Mouse (Mus musculus) lung, postnatal 10 days (tissue): ENCODE data around the gene Dscam.
"Not testable (repeated sequence)": the region's sequence is repeated elsewhere in the genome, so short reads cannot be mapped to it uniquely, and the experiment has no call there.

Experiments
- DNase-seq: peaks from one replicate; pipeline ENCODE4 v3.0.0; 2021

The Dscam gene

DNA sequence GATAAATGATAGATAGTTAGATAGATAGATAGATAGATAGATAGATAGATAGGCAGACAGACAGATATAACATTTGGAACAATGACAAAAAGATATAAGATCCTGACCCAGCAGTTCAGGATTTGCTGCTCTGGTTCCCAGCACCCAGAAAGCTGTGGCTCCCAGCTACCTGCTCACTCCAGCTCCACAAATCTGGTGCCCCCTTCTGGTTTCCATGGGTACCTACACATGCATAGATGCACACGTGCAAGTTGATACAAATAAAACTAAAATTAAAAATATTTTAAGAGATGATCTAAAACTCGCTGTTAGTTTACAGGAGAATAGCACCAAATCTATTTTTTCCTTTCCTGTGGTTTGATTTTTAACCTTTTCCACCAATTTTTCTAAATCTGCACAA is 238.8 kb downstream of the Dscam start:
- no peak for DNase-seq

DNA sequence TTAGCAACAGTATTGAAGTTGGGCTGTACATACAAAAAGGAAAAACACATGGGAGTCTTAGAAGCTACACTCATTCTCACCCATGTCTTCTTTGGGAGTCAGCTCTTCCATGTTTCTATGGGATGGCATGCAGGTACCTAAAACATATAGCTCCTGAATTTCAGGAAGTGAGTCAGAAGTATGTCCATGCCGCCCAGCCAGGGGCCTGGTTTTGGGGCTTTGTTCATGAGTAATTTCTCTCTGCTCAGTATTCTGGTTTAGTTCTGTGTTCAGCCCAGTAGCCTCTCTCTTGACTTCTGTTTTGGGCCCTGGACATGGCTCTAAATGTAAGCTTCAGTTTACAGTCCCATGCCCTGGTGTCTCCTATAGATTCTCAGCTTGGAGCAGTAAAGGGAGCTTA is 242.5 kb downstream of the Dscam start:
- DNase-seq = no peak

DNA sequence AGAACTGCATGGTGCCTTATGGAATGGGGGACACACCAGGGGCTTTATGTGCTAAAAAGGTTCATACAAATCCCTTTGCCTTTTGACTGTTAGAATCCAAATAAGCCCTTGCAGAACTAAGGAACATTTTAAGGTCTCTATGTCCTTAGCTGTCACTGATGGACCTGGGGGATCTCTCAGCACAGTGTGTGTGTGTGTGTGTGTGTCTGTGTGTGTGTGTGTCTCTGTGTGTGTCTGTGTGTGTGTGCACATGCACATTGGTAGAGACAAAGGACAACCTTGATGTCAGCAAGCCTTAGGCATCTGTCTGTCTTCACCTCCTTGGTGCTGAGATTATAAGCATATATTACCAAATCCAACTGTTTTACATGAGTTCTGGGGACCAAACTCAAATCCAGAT is 243.1 kb downstream of the Dscam start:
- DNase-seq = no peak

DNA sequence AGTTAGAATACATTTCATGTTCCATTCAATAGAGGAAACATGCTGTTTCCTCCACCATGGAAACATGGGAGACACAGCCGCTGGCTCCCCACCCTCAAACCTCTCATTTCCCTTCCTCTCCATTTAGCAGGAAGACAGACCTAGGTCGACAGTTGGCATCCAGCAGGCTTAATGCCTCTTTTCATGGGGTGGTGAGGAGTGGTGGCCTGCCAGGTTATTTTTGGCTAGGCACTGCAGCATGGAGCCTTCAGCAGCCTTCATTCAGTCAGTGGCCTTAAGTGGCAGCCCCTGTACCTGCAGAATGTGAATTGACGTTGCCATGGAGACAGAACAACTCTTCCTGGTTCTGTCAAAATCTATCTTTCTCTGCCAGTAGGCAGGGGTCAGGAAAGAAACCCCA is 243.6 kb downstream of the Dscam start:
- no peak for DNase-seq

DNA sequence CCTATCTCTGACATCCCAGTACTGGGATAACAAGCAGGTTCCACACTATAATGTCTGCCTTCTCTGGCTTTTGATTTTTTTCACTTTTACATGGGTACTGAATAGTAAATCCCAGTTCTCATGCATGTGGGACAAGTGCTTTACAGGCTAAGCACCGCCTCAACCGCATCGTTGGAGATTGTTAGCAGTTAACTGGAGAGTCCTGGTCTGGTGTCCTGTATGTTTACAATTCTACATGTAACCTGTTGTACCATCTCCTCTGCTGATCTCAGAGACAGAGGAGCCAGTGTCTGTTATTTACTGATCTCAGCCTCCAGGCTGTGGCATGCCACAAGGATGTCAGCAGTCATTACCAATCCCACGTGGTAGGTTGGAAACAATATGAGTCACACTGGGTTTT is 246.6 kb downstream of the Dscam start:
- DNase-seq = no peak

DNA sequence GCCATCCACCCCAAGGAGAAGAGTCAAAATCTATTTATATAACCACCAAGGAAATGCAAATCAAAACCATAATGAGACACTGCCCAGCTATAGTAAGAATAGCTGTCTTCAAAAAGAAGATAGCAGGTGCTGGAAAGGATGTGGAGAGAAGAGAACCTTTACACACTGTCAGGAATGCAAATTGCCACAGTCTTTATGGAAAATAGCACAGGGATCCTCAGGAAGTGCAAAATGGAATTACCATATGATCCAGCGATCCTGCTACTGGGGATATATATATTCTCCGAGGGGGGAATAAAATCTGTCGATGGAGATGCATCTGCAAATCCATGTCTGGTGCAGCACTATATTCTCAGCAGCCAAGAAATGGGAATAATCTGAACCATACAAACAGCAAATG is 256.1 kb downstream of the Dscam start:
- no peak for DNase-seq

DNA sequence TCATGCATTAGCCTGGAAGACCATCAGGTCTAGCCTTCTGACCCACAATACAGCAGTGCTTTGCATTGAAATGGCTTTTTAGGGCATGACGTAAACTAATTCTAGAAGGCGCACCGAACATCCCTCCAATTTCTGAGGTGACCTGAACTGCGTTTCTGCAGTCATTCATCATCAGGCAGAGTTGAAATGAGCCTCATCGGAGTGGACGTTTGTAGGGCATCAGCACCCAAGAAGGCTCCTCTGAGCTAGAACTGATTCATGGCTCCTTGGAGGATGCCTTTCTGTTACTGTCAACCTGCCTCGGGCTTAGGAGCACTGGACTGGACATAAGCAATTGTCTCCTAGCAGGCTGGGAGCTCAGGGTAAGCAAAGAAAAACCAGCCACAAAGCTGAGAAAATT is 257.7 kb downstream of the Dscam start:
- no peak for DNase-seq

DNA sequence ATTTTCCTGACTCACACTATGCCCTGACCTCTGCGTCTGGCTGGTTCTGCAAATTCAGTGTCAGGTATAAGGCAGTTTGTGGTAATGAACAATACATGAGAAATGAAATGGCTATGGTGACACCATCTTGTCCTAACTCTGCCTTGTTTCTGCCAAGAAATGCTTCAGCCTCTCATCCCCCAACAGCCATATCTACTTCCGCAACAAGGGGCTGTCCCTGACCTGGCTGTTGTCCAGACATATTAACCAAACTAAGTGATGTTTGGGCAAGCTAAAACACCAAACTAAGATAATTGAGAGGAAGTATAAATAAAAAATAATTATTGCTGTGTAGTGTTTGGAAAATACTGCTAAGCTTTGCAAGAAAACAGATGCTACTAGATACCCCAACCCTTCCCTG is 258.4 kb downstream of the Dscam start:
- no peak for DNase-seq

DNA sequence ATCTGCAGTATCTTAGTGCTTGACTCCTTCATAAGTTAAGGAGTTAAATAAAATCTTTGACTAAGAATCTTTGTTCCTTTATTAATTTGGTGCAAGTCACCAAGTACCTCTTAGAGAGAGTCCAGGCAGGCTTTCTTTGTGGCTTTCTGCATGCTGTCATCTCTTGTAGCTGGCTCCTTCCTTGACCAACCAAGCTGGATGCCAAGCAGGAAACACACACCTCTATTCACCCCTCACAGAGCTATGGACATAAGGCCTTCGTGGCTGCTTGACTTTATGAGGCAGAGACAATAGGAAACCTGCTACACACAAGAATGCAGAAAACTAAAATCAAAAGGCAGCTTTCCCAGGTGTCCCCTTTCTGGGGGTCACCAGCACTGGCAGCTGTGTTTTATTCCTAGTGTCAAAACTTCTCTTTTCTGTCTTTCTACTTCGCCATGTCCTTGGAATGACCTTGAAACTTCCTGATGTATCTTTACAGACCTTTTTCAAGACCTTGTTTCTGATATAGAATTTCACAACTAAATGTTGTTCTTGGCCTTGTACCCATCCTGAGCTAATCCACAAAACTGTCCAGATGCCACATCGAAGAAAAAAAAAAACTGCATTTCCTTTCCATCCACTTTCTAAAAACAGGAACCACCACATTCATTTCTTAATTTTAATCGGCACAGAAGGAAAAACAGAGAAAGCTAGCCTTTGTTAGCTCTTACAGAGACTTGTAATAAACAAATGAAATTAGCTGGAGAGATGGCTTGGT is 260.0 kb downstream of the Dscam start:
- DNase-seq = no peak

DNA sequence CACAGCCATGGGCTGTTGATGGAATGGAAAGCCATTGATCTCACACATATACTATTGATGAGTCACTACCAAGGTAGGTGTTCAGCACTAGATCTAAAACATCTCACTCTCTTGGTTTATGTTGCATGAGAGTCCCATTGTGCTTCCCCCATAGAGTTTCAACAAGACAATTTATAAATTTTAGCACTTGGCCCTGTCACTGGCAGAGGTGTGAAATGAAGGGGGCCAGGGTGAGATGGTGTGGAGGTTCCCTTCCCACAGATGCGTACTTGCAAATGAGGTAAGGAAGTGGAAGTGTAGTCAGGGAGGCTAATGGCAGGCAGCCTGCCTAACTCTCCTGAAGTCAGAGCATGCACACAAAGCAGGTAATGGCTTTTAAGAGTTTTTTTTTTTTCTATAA is 262.7 kb downstream of the Dscam start:
- DNase-seq = no peak

DNA sequence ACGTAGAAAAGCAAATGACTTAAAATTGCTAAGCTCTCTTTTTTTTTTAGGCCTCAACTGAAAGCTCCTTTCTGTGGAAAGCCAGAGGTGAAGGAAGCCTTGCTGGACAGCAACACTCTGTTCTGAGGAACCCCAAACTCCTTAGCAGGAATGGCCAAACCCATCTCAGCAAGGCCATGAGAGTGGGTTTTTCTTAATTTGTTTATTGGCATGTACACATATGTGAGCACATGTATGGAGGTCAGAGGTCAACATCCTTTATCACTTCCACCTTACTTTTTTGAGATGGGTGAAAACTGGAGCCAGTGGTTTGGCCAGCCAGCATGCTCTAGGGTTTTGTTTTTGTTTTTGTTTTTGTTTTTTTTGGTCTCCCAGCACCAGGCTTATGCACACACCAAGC is 263.5 kb downstream of the Dscam start:
- no peak for DNase-seq

DNA sequence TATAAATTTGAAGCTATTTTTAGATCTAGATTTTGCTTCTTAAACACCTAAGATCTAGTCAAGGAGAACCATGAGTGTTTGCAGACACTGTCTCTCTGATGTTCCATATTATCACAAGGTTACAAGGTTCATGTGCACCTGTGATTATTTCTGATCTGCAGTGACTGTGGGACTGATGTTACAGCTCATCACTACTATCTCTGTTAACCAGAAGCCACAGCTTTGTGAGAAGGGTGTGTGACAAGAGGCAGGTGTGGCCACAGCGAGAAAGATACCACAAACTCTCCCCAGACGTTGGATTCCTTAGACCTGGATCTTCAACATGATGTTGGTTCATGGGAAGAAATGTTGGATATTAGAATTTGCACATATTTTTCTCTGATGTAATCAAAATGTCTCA is 263.9 kb downstream of the Dscam start:
- DNase-seq = no peak

DNA sequence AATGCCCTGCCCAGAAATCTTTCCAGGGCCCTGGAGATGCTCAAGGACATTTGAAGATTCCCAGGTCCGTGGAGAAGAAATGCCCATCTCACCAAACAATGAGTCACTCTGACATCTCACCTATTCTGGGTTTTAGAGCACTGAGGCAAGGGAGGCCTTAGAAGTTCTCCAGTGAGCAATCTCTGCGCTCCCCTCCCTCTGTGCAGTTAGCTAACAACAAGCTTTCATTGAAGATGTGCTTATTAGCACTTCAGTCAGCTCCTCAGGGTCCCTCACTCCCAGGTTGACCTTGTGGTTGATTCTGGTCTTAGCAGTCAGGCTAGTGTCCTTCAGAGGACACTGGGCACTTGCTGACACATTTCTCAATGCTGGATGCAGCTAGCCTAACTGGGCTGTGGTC is 265.8 kb downstream of the Dscam start:
- DNase-seq = no peak

DNA sequence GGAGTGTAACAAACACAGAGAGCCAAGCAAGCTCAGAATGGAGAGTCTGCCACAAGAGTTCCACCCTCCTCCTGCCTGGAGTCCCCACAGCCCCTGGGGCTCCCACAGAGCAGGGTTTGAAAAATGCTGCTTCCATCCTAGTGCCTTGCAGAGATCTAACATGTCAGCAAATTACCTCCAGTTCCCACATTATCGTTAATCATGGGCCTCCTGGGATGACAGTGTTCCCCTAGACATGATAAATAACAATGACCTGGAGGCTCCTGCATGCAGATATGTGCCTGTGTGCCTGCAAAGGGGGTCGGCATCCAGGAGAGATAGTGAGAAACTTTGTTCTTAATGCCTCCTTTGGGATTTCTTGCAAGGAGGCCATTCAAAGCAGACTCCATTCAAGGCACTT is 266.2 kb downstream of the Dscam start:
- DNase-seq = no peak

DNA sequence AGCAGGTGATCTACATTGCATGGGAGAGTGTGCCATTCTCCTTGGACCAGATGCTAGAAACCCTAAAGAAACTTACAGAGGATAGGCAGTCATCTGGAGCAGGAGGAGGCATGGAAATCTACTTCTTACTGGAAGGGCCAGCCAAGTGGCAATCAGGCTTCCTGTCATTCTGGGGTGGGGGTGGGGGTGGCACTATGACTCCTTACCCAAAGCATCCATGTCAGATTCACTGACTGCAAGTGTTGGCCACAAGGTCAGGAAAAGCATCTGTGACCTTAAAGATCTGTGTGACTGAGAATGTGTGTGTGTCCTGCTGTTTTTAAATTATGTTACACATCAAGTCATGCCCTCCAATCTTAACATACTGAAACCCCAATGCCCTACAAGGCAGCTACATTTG is 268.0 kb downstream of the Dscam start:
- DNase-seq = no peak

DNA sequence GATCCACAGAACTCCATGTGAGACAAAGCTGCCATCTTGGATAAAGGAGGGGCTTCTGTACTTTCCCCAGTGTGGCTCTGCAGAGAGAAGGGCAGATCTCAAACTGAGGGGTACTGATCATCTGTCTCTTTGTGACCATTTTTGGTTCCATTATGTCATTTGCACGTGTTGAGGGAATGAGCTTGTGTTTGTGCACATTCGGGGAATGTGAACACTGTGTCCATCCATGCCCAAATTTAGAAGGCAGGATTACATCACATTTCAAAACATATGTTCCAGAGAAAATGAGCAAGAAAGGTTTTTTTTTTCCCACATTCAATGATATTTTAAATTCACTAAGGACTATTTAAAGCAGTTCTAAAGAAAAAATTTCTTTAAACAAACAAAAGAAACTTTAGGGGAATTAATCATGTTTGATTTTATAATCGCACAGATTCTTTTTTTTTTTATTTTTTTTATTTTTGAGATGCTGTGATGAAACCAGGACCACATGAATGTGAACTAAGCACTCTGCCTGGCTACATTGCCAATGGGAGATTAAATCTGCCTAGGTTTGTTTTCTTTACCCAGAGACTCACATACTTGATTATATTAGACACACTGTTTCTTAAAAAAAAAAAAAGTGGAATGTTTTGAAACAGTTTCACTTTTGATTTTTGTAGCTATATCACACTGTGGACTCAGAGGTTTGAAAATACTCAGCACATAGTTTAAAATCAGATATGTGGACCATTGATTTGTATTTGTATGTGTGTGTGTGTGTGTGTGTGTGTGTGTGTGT is 269.1 kb downstream of the Dscam start:
- DNase-seq = no peak

DNA sequence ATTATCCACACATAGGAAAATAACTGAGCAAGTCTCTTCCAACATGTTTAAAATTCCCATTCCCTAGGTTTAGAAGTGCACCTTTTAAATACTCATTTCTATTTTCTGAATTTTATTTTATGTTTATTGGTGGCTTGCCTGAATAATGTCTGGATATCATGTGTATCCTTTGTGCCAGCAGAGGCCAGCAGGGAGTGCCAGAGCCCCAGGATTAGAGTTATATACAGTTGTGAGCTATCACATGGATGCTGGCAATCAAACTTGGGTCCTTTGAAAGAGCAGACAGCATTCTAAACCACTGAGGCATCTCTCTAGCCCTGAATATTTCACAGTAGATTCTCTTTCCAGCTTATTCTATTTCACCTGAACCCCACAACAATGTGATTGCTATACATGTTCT is 271.2 kb downstream of the Dscam start:
- DNase-seq = no peak

DNA sequence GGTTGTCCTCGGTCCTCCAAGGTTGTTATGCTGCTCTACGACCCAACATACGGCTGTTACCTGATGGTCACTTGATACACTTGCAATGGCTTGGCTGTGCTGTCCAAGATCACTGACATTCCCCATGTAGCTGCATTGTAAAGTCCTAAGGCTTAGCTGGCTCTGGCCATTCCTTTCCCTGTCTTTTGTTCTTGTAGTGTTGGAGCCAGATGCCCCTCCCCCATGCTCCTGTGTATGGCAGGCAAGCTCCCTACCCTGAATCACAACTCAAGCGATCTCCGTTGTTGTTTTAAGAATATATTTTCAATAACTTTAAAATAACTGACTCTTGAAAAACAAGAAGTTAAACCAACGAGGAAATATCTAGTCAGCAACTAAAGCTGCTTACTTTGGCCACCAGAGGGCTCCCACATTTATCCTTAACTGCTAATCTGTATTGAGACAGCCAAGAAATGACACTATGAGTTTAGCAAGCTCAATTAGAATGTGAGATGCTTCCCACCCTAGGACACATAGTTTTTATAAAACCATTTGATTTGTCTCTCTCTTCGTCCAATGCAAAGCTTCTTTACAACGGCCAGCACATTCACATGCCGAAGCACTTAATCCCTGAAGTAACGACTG is 273.9 kb downstream of the Dscam start:
- DNase-seq = peak; percentile 32

DNA sequence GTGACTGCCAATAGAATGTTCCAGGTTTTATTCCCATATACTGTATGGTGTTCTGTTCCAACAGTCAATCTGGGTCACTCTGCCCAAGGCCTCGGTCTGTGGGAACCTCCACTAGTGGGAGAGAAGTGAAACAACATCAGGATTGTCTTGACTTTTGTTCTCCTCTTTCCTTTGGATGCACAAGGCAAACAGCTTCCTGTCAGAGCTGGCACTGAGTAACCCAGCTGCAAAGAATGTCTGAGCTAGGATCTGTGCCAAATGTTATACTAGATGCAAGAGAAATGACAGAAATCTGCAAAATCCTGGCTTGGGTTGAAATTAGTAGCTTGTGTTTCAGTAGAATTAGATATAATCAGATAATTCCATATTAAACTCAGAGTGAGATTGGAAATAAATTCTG is 282.5 kb downstream of the Dscam start:
- no peak for DNase-seq

DNA sequence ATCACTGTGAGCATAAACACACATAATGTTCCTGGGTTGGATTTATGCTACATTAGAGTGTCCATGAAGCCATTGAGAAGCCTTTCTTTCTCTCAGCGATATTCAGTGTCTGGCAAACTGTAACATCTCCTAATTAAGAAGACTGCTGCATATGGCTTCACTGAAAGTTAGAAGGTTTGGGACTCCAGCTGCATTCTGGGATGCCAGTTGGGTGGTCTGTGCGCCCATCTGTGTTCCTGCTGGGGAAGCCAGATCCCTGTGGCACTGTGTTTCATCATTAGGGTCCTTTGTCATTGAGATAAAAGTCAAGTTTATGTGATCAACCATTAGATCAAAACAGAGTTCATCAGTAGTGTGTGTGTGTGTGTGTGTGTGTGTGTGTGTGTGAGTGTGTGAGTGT is 284.7 kb downstream of the Dscam start:
- no peak for DNase-seq

DNA sequence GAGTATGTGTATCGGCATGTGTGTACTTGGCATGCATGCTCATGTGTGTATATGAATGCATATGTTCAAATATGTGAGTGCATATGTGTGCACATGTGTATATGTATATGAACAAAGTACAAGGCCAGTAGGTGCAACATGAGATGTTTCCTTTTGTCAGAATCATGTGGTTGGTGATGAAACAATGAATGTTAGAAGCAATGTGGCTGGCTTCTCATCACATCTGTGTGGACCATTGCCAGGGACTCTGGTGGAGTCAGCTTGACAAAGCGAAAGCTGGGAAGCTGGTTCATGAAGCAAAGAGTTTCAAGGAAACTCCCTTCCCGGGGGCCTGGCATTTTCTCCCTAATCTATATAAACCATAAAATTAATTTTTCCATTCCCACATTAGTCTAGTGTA is 286.0 kb downstream of the Dscam start:
- not testable (repeated sequence) for DNase-seq

DNA sequence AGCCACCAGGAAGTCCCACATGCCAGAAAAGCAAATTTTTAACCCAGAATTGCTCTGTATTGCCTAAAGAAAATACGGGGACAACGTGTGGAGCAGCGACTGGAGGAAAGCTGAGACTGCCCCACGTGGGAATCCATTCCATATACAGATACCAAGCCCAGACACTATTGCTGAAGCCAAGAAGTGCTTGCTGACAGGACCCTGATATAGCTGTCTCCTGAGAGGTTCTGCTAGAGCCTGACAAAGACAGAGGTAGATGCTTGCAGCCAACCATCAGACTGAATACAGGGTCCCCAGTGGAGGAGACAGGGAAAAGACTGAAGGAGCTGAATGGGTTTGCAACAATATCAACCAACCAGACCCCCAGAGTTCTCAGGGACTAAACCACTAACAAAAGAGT is 293.3 kb downstream of the Dscam start:
- no peak for DNase-seq

DNA sequence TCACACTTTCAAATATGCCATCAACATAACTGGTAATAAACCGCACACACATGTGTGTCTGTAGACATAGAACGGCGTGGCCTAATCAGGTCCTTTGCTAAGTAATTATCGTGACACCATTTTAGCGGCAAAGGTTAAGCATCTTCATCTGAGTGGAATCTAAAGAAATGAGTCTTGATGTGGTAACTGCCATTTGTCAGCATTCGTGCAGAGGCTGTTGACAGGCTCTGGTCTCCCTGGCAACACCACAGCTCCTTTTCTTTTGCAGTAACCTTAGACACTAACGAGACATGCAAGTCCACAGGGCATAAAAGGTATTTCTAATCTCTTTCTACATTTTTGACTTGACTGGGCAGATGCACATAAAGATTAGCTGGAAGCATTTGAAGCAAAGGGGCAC is 297.8 kb downstream of the Dscam start:
- DNase-seq = no peak

DNA sequence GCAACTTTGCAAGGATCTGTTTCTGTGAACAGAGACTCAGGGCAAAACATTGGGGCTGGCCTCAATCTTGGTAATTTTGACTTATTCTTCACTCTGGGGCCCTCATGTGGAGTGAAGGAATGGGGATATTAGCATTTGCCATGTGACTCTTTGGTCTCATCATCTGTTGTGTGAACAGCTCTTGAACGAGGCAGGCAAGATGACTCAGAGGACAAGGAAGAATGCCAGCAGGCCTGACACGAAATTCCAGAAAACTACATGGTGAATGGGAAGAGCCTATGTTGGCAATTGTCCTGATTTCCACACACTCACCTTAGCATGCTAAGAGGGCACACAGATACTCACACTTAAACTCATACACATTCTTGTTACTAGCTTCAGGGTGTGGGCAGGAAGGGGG is 313.0 kb downstream of the Dscam start:
- no peak for DNase-seq
